25 mouse cellular contexts compared by ENCODE assay signal in the genomic region with DNA sequence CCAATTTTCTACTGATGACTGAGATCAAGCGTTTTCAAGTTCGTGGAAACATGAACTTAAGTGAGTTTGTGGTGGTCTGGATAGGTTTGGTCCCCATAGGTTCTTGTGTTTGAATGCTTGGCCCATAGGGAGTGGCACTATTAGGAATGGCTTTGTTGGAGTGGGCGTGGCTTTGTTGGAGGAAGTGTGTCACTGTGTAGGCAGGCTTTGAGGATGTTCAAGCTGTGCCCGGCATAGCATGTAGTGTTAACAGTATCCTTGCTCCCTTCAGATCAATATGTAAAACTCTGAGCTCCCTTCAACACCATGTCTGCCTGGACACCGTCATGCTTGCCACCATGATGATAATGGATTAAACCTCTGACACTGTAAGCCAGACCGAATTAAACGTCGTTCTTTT.
DNase-seq lines count a peak whose midpoint lies in the region; ATAC-seq and TF ChIP-seq lines count a peak whose summit lies in the region.
"Had no signal": no experiment of that assay in that cellular context is flagged by ENCODE, and none has a peak within 500 bp of the region (broad histone marks: within the 10 kb centered on the region; RNA-seq: fewer than 3 reads in every experiment).

No protein-coding gene starts in this region.

- no peak overlapping the region for H3K27ac ChIP-seq in heart, adult 2 months

- intact Hi-C loops in heart, adult 2 months (cut with DNase I), result no loop called here

- 78% methylated on average over 8 of the region's 8 CpGs for WGBS in heart, adult 2 months

- H3K79me2 ChIP-seq in heart, adult 2 months (replicated peaks; ENCODE audit: control insufficient read depth, insufficient read depth, low read length), result no peaks in the 10 kb centered on the region

- TF ChIP-seq CTCF in heart, adult 2 months (IDR thresholded peaks at IDR 0.05), result no peak

- TF ChIP-seq EP300 in heart, adult 2 months (IDR thresholded peaks at IDR 0.05; ENCODE audit: insufficient read depth, low read depth, low read length), result no peak

- H3K36me3 ChIP-seq in heart, adult 2 months (ENCODE audit: control insufficient read depth, insufficient read depth, low read length), result no peaks in the 10 kb centered on the region
- H3K36me3 ChIP-seq: G1E had no signal

- ATAC-seq in CD4-positive, CD25-positive, alpha-beta regulatory T cell, adult 4 months, result no peak
- ATAC-seq: activated CD4-positive, CD25-positive, alpha-beta regulatory T cell, adult 4 months; Patski had no signal

- no peak overlapping the region for H3K9ac ChIP-seq in heart, adult 2 months (ENCODE audit: low read depth, low read length)

- no peak for TF ChIP-seq POLR2A in heart, adult 2 months (IDR thresholded peaks at IDR 0.05; ENCODE audit: insufficient read depth, low read depth, low read length)

- no peaks in the 10 kb centered on the region for H3K27me3 ChIP-seq in heart, adult 2 months (ENCODE audit: control insufficient read depth, insufficient read depth, low read length)
- H3K27me3 ChIP-seq: CH12.LX, Patski had no signal

- H3K4me3 ChIP-seq in heart, adult 2 months, result no peak overlapping the region

- no peaks in the 10 kb centered on the region for H3K4me1 ChIP-seq in heart, adult 2 months (ENCODE audit: control insufficient read depth, insufficient read depth, low read length)

- peak; percentile 79 for DNase-seq in heart, adult 11 months
- no peak for DNase-seq in heart, adult 2 months
- DNase-seq in ES-CJ7 (ENCODE audit: low read depth, low spot score) (peak; percentile 48), R1 (ENCODE audit: low read depth, low spot score) (peak; percentile 74), ZHBTc4 (ENCODE audit: low read depth, low spot score) (peak; percentile 46)
- DNase-seq in frontal cortex, adult 2 months (ENCODE audit: extremely low spot score in 1 of 2, low spot score in 1 of 2), result no peak
- DNase-seq in left cerebral cortex, adult 8-10 months (ENCODE audit: low spot score in 2 of 2), result no peak
- DNase-seq: adrenal gland, adult 2 months; adrenal gland, adult 8-10 months; adrenal gland, postnatal 10 days; adrenal gland, postnatal 14 days; adrenal gland, postnatal 25 days; adrenal gland, postnatal 36 days; B cell, adult 2 months; cerebellum, adult 11 months; cerebellum, adult 11-12 months; cerebellum, adult 18-20 months; cerebellum, adult 2 months; cerebellum, adult 8-10 months; cerebellum, adult 9-10 months had no signal

Comparison
In these comparisons a context has a peak if more than half of its experiments do, and no peak if none do; other contexts are left out.
1. DNase-seq: peak in heart, adult 11 months (single experiment), ES-CJ7 (single experiment), R1 (single experiment) and ZHBTc4 (single experiment); none in heart, adult 2 months (0 of 2), frontal cortex, adult 2 months (0 of 2) and left cerebral cortex, adult 8-10 months (0 of 2).